Mouse (Mus musculus) forebrain, postnatal 0 days (tissue): ENCODE data around the gene Mbd4. TPM values are rescaled to one million over a fixed set of nuclear protein-coding genes. Genes with fewer than 3 reads are reported as not detected.

ENCODE experiments used
- ATAC-seq: fragments of 200-750 bp; cut with Nextera tagmentation; 2 replicates; pipeline ENCODE4 v1.8.0; 2017; ENCODE audit warnings: mild to moderate bottlenecking, moderate library complexity
- DNase-seq: peaks from one replicate; pipeline ENCODE4 v3.0.0-alpha.2; 2015
- H3K27ac ChIP-seq: fragments of 300-500 bp; sonication (generic); 2 replicates; pipeline ENCODE4 v1.5.1; 2014; ENCODE audit warnings: low read depth, mild to moderate bottlenecking, antibody characterized with exemption, low read length, moderate library complexity, mixed read lengths
- H3K27me3 ChIP-seq: fragments of 300-500 bp; sonication (generic); 2 replicates; pipeline ENCODE4 v1.6.1; 2014; ENCODE audit warnings: mild to moderate bottlenecking, low read length, mixed read lengths; ENCODE audit not compliant: insufficient read depth
- H3K36me3 ChIP-seq: fragments of 300-500 bp; sonication (generic); 2 replicates; pipeline ENCODE4 v1.6.1; 2014; ENCODE audit warnings: mild to moderate bottlenecking, moderate library complexity; ENCODE audit not compliant: insufficient read depth
- H3K4me1 ChIP-seq: fragments of 300-500 bp; sonication (generic); 2 replicates; pipeline ENCODE4 v1.6.1; 2014; ENCODE audit warnings: antibody characterized with exemption; ENCODE audit not compliant: insufficient read depth
- H3K4me2 ChIP-seq: fragments of 300-500 bp; sonication (generic); 2 replicates; pipeline ENCODE4 v1.6.1; 2014; ENCODE audit warnings: low read depth, mild to moderate bottlenecking, moderate library complexity
- H3K4me3 ChIP-seq: fragments of 300-500 bp; sonication (generic); 2 replicates; pipeline ENCODE4 v1.5.1; 2014; ENCODE audit warnings: low read depth, low read length, mixed read lengths
- H3K9ac ChIP-seq: fragments of 300-500 bp; sonication (generic); 2 replicates; pipeline ENCODE4 v1.6.1; 2014; ENCODE audit warnings: mild to moderate bottlenecking
- H3K9me3 ChIP-seq: fragments of 300-500 bp; sonication (generic); 2 replicates; pipeline ENCODE4 v1.6.1; 2016; ENCODE audit warnings: low read length
- CTCF ChIP-seq: sonication (generic); IDR thresholded peaks from 2 replicates; pipeline ENCODE4 v1.5.1; 2016; ENCODE audit warnings: antibody characterized with exemption, control low read depth, low read depth
- WGBS: fragments of 180-500 bp; shearing (Covaris S2); extraction: QIAGEN DNeasy Blood & Tissue Kit; methylation state at CpG from one replicate; pipeline ENCODE4 v1.1.7; 2014; 5-methylcytosine and 5-hydroxymethylcytosine counted together
- polyA plus RNA-seq: library from polyadenylated mRNA; unstranded; fragments of >200 nt; fragmentation: Nextera tagmentation; extraction: Ambion mirVana; gene quantifications from 2 replicates; pipeline ENCODE4 v1.2.1, GENCODE M21; 2015
- total RNA-seq: library from RNA; depleted of rRNA; stranded (reverse); fragments of >200 nt; gene quantifications from 2 replicates; pipeline ENCODE4 v1.2.3, GENCODE M21; 2014; rRNA removed

Mbd4 gene
- 6.6 and 6.7 TPM in 2 replicates for total RNA-seq
- polyA plus RNA-seq: 4.3 and 6.8 TPM in 2 replicates

- Histone ChIP-seq H3K9ac (peak within 1 kb of the TSS; percentile 57), H3K9me3 (no peaks in the 10 kb centered on the region), H3K4me3 (peak within 1 kb of the TSS; percentile 62), H3K4me2 (peak within 1 kb of the TSS; percentile 79), H3K4me1 (peaks cover 10% of the 10 kb centered on the region; the same call in 1 of the 2 replicates), H3K27ac (peak within 1 kb of the TSS; percentile 89), H3K36me3 (peaks cover 9% of the 10 kb centered on the region; the same call in 1 of the 2 replicates), H3K27me3 (no peaks in the 10 kb centered on the region)
- WGBS: under 1% methylated on average over 51 of the region's 51 CpGs
- DNase-seq: peak; percentile 100
- ATAC-seq: peak; percentile 99
- peak; percentile 53 for TF ChIP-seq CTCF
Observed at GRCm38 (mm10) chr6:115853091-115853813, at the start of gene Mbd4, which contains the start of gene Ift122. Gene Mbd4, minus strand, starts transcription at chr6:115853371. Gene Ift122, plus strand, starts transcription at chr6:115853470.

DNA sequence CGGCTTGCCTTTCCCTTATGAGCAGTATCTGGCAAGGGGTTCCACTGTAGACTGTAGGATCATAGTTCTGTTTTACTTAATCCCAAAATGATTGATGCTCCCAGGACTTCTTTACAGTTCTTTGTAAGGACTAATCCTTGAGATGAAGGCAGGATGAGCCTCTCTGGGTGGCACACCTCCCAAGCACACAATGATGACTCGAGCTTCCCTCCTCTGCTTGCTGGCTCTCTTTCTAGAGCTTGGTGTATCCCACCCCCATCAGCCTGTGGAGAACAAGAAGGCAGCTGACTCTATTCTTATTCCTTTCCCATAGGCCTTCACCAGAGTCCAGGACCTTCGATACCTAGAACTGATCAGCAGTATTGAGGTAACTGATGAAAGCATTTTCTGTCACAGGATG, 49.4 kb upstream of the Mbd4 start:
- Histone ChIP-seq H3K27me3 (no peaks in the 10 kb centered on the region), H3K9ac (no peak overlapping the region), H3K9me3 (no peaks in the 10 kb centered on the region), H3K4me2 (no peak overlapping the region), H3K4me1 (0 out of 2 replicates have a peak, but pooled peaks cover 4% of the 10 kb centered on the region), H3K4me3 (no peak overlapping the region), H3K36me3 (peaks cover 18% of the 10 kb centered on the region), H3K27ac (no peak overlapping the region)
- DNase-seq: no peak
- ATAC-seq: no peak
- TF ChIP-seq CTCF: no peak
- 60% methylated on average over 3 of the region's 3 CpGs for WGBS

DNA sequence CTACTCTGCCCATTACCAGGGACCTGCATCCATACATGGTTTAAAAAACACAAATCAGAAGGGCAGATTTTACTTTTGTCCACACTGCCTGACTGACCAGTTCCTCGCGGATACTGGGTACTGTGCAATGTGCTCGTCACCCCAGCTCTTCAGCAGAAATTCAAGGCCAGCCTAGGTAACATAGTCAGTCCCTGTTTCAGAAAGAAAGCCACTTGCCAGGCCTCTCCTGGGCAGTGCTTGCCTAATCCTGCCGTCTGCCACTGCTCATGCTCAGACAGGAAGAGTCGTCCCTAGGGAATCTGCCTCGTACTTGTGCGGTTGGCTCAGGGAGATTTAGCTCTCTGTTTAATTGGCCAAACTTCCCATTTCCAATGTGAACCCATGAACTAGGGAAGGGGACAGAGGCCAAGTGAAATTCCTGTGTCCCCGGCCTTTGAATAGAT, 48.3 kb upstream of the Mbd4 start:
- ATAC-seq (no peak), DNase-seq (no peak)
- Histone ChIP-seq H3K9me3 (no peaks in the 10 kb centered on the region), H3K9ac (no peak overlapping the region), H3K4me1 (0 out of 2 replicates have a peak, but pooled peaks cover 4% of the 10 kb centered on the region), H3K4me3 (no peak overlapping the region), H3K27me3 (no peaks in the 10 kb centered on the region), H3K27ac (no peak overlapping the region), H3K4me2 (no peak overlapping the region), H3K36me3 (peaks cover 13% of the 10 kb centered on the region)
- 79% methylated on average over 8 of the region's 8 CpGs for WGBS
- TF ChIP-seq CTCF: no peak

- TF ChIP-seq CTCF: peak; percentile 89
- Histone ChIP-seq H3K27ac (no peak overlapping the region), H3K4me3 (no peak overlapping the region), H3K4me1 (0 out of 2 replicates have a peak, but pooled peaks cover 4% of the 10 kb centered on the region), H3K27me3 (no peaks in the 10 kb centered on the region), H3K36me3 (peaks cover 10% of the 10 kb centered on the region), H3K9me3 (no peaks in the 10 kb centered on the region), H3K9ac (no peak overlapping the region), H3K4me2 (no peak overlapping the region)
- DNase-seq (peak; percentile 83), ATAC-seq (peak; percentile 81)
- WGBS: 21% methylated on average over 3 of the region's 3 CpGs
Observed at GRCm38 (mm10) chr6:115901062-115901461, 47.9 kb upstream of the Mbd4 start.

DNA sequence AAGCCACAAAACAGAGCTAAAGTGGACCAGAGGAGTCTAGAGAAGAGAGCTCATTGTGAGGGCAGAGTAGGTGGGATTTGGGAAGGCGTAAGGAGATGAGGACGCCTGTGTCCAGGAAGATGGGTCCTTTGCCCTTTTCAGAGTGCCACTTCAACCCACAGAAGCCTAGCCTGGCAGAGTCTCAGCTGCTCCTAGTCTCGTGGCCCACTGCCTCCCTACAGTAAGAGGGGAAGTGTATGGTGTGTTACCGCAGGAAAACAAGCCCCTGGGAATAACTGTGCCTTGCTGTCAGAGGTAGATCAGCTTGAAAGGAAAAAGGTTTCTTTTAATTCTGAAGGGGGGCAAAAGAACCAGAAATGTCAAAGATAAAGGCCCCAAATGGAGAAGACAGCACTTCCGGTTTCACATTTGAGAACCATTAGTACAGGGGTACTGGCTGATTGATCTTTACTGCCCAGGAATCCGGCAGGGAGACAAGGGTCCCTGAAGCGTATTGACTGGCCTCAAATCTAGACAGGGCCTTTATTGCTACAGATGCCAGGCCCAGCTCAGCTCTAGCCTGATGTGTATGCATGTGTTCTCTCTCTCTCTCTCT, 44.9 kb upstream of the Mbd4 start:
- ATAC-seq (no peak), DNase-seq (no peak)
- WGBS: 82% methylated on average over 7 of the region's 7 CpGs
- no peak for TF ChIP-seq CTCF
- Histone ChIP-seq H3K27me3 (no peaks in the 10 kb centered on the region), H3K9ac (no peak overlapping the region), H3K4me1 (no peaks in the 10 kb centered on the region), H3K4me2 (no peak overlapping the region), H3K4me3 (no peak overlapping the region), H3K36me3 (peaks cover 12% of the 10 kb centered on the region; the same call in 1 of the 2 replicates), H3K27ac (no peak overlapping the region; the same call in 1 of the 2 replicates), H3K9me3 (no peaks in the 10 kb centered on the region)

DNA sequence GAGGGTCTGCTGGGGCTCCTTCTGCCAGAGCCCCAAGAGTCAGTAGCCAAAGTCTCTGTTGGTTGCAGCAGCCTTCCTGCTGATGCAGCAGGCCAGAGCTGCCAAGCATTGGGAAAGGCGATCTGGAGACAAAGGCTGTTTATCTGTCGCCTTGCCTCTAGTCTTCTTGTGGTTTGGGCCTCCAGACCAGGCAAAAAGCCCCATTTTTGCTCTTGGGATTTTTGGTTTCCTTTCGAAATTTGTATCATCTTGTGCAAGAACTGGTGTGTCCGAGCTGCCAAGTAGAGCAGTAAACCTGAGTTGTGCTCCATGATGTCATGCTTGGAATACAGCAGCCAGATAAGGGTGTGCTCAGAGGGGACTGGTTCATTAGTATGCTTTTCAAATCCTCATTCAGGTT, 43.9 kb upstream of the Mbd4 start:
- H3K36me3 ChIP-seq: peaks cover 12% of the 10 kb centered on the region; the same call in 1 of the 2 replicates
- no peak overlapping the region for H3K9ac ChIP-seq
- TF ChIP-seq CTCF: no peak
- H3K27ac ChIP-seq: no peak overlapping the region; the same call in 1 of the 2 replicates
- no peaks in the 10 kb centered on the region for H3K9me3 ChIP-seq
- H3K4me3 ChIP-seq: no peak overlapping the region
- DNase-seq: no peak
- 71% methylated on average over 4 of the region's 4 CpGs for WGBS
- ATAC-seq: no peak
- no peak overlapping the region for H3K4me2 ChIP-seq
- 0 out of 2 replicates have a peak, but pooled peaks cover under 1% of the 10 kb centered on the region for H3K4me1 ChIP-seq
- no peaks in the 10 kb centered on the region for H3K27me3 ChIP-seq

DNA sequence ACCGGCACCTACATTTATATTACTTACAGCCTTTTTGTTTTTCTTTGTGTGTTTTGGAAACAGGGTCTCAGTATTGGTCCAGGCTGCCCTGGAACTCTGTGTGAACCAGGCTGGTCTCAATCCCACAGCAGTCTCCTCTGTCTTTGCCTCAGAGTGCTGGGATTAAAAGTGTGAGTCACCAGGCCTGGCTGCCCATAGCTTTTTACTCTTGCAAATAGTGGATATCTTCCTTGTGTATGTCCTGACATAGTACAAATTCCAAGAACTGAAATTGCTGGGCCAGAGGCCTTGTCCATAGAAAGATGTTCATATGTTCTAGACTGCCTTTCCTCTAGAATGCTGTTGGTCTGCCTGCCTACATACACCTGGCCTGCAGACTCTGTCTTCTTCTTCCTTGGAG, 43.2 kb upstream of the Mbd4 start:
- Histone ChIP-seq H3K36me3 (peaks cover 12% of the 10 kb centered on the region; the same call in 1 of the 2 replicates), H3K9ac (no peak overlapping the region), H3K27ac (no peak overlapping the region), H3K9me3 (no peaks in the 10 kb centered on the region), H3K4me1 (peaks cover 8% of the 10 kb centered on the region), H3K27me3 (no peaks in the 10 kb centered on the region), H3K4me2 (no peak overlapping the region), H3K4me3 (no peak overlapping the region)
- ATAC-seq (no peak), DNase-seq (no peak)
- TF ChIP-seq CTCF: no peak
- WGBS: 24% methylated on average over 1 of the region's 1 CpGs
